Comparison of ENCODE assay signal across 11 mouse cellular contexts in the genomic region with DNA sequence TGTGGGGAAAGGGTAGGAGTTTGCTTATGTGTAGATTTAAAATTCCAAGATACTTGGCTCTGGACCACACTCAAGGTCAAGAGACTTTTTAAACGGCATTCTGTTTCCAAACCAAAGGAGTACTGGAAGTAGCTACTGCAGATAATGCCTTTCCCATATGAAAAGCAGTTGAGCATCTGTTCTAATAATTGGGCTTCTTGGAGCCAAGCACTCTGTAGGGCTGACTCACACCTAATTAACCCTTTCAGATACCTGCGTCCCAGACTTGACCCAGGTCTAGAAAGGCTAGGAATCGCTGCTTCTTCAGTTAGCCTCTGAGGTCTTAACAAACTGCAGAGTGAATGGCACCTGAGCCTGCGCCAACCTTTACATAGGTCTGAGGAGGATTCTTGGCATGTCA.
"Had no signal": no experiment of that assay in that cellular context is flagged by ENCODE, and none has a peak within 500 bp of the region (broad histone marks: within the 10 kb centered on the region; RNA-seq: fewer than 3 reads in every experiment).

No protein-coding gene starts in this region.

- DNase-seq: kidney, adult 9 months; kidney, postnatal 36 days; lung, adult 18-20 months; right cerebral cortex, adult 18-20 months; right cerebral cortex, postnatal 25 days; thymus, postnatal 4 days had no signal

- H3K27me3 ChIP-seq: midbrain, embryonic 13.5 days; neural tube, embryonic 15.5 days had no signal

- H3K4me3 ChIP-seq: midbrain, embryonic 13.5 days; neural tube, embryonic 15.5 days had no signal

- H3K36me3 ChIP-seq: midbrain, embryonic 13.5 days; neural tube, embryonic 15.5 days had no signal

- H3K4me2 ChIP-seq: midbrain, embryonic 13.5 days; neural tube, embryonic 15.5 days had no signal

- ATAC-seq: midbrain, embryonic 13.5 days had no signal

- H3K9me3 ChIP-seq: midbrain, embryonic 13.5 days; neural tube, embryonic 15.5 days had no signal

- H3K27ac ChIP-seq: kidney, postnatal 0 days; liver, embryonic 14.5 days; midbrain, embryonic 13.5 days; neural tube, embryonic 15.5 days; stomach, postnatal 0 days had no signal

- H3K9ac ChIP-seq: liver, embryonic 14.5 days; midbrain, embryonic 13.5 days; neural tube, embryonic 15.5 days had no signal
